Mouse (Mus musculus) bone marrow macrophage, adult 2 months (primary cell): ENCODE results near the gene Slc2a3.

Experiments
- CTCF ChIP-seq: IDR thresholded peaks from 2 replicates; pipeline ENCODE4 v1.5.1; 2012; ENCODE audit warnings: low read depth, mild to moderate bottlenecking, low read length, moderate library complexity
- POLR2A ChIP-seq: IDR thresholded peaks from 2 replicates; pipeline ENCODE4 v1.6.1; 2012; ENCODE audit warnings: mild to moderate bottlenecking, low read depth, low read length, borderline replicate concordance

GRCm38 (mm10) chr6:122761011-122761599 is 40.3 kb downstream of the Slc2a3 start:
- TF ChIP-seq CTCF (no peak), POLR2A (no peak)
